Mouse (Mus musculus) CH12.LX (cell line): Measurements from ENCODE around the gene Minar1. TPM values are rescaled to one million over a fixed set of nuclear protein-coding genes. Genes with fewer than 3 reads are reported as not detected.

Source experiments
- DNase-seq: peaks from one replicate; pipeline ENCODE4 v3.0.0-alpha.2; 2013; ENCODE audit errors: extremely low read depth
- H3K27ac ChIP-seq: 2 replicates; pipeline ENCODE4 v1.5.1; 2012; ENCODE audit warnings: low read depth, mild to moderate bottlenecking, control low read depth, moderate library complexity; ENCODE audit not compliant: insufficient read depth
- H3K27me3 ChIP-seq: replicated peaks from 2 replicates; pipeline ENCODE3; 2012; ENCODE audit warnings: inconsistent platforms
- H3K36me3 ChIP-seq, 2 experiments: replicated peaks in 1 of 2; 2 replicates each; pipeline versions ENCODE3 to v1.6.1; 2012; ENCODE audit warnings: inconsistent platforms in 1 of 2, low read length in 1 of 2, mild to moderate bottlenecking in 1 of 2, mixed read lengths in 1 of 2, moderate library complexity in 1 of 2; ENCODE audit not compliant: control insufficient read depth in 1 of 2, insufficient read depth in 1 of 2
- H3K4me1 ChIP-seq, 2 experiments: 2 replicates each; pipeline ENCODE4 v1.6.1; 2012; ENCODE audit warnings: inconsistent platforms in 1 of 2, moderate library complexity in 1 of 2; ENCODE audit not compliant: insufficient read depth in 2 of 2, control insufficient read depth in 1 of 2
- H3K4me2 ChIP-seq: 2 replicates; pipeline ENCODE4 v1.6.1; 2012; ENCODE audit warnings: low read depth, mild to moderate bottlenecking, control low read depth; ENCODE audit not compliant: poor library complexity, insufficient read depth, severe bottlenecking
- H3K4me3 ChIP-seq, 3 experiments: fragments of 150-350 bp in 1 of 3; sonication (generic) in 1 of 3; replicated peaks in 1 of 3; 2 replicates each; pipeline versions ENCODE3 to v1.5.1; 2011 to 2012; ENCODE audit warnings: low read depth in 2 of 3, low read length in 2 of 3, mild to moderate bottlenecking in 2 of 3, moderate library complexity in 2 of 3, control low read depth in 1 of 3, improper control_type of control experiment in 1 of 3, inconsistent platforms in 1 of 3, mixed read lengths in 1 of 3; ENCODE audit not compliant: poor library complexity in 1 of 3
- H3K79me2 ChIP-seq: replicated peaks from 2 replicates; pipeline ENCODE4 v1.6.1; 2012; ENCODE audit warnings: mild to moderate bottlenecking, moderate library complexity; ENCODE audit not compliant: control insufficient read depth, poor library complexity, insufficient read depth, severe bottlenecking; ENCODE audit errors: extremely low read depth
- H3K9ac ChIP-seq: 2 replicates; pipeline ENCODE4 v1.6.1; 2012; ENCODE audit warnings: low read depth, mild to moderate bottlenecking, control low read depth, moderate library complexity; ENCODE audit not compliant: insufficient read depth
- H3K9me3 ChIP-seq: replicated peaks from 2 replicates; pipeline ENCODE3; 2012; ENCODE audit warnings: low read length, inconsistent platforms, mixed read lengths
- BHLHE40 ChIP-seq: IDR thresholded peaks from 2 replicates; pipeline ENCODE4 v1.6.1; 2011; ENCODE audit warnings: mild to moderate bottlenecking, low read depth, low read length, improper control_type of control experiment
- CHD2 ChIP-seq: IDR thresholded peaks from 2 replicates; pipeline ENCODE4 v1.6.1; 2011; ENCODE audit warnings: low read length, improper control_type of control experiment
- CTCF ChIP-seq, 2 experiments: IDR thresholded peaks in 1 of 2; conservative IDR thresholded peaks in 1 of 2; 2 replicates each; pipeline ENCODE4 v1.5.1; 2011 to 2012; ENCODE audit warnings: low read depth in 2 of 2, low read length in 2 of 2, improper control_type of control experiment in 1 of 2, inconsistent platforms in 1 of 2, mild to moderate bottlenecking in 1 of 2, moderate library complexity in 1 of 2
- ETS1 ChIP-seq: conservative IDR thresholded peaks from 2 replicates; pipeline ENCODE4 v1.6.1; 2012; ENCODE audit warnings: low read depth, mild to moderate bottlenecking, inconsistent platforms, low read length, improper control_type of control experiment, moderate library complexity
- HCFC1 ChIP-seq: IDR thresholded peaks from 2 replicates; pipeline ENCODE4 v1.6.1; 2012; ENCODE audit warnings: low read depth, mild to moderate bottlenecking, inconsistent platforms, low read length, improper control_type of control experiment
- IRF4 ChIP-seq: IDR thresholded peaks from 2 replicates; pipeline ENCODE4 v1.6.1; 2014; ENCODE audit warnings: low read depth, mild to moderate bottlenecking, inconsistent platforms, low read length, improper control_type of control experiment
- JUN ChIP-seq: IDR thresholded peaks from 2 replicates; pipeline ENCODE4 v1.6.1; 2011; ENCODE audit warnings: low read depth, mild to moderate bottlenecking, low read length, improper control_type of control experiment, moderate library complexity; ENCODE audit not compliant: insufficient read depth
- JUND ChIP-seq: conservative IDR thresholded peaks from 2 replicates; pipeline ENCODE4 v1.6.1; 2011; ENCODE audit warnings: low read depth, low read length, improper control_type of control experiment
- KAT2A ChIP-seq: IDR thresholded peaks from 2 replicates; pipeline ENCODE4 v1.6.1; 2012; ENCODE audit warnings: low read length, improper control_type of control experiment, inconsistent platforms; ENCODE audit not compliant: insufficient replicate concordance
- MAFK ChIP-seq: IDR thresholded peaks from 2 replicates; pipeline ENCODE4 v1.6.1; 2011; ENCODE audit warnings: low read length, improper control_type of control experiment; ENCODE audit not compliant: insufficient replicate concordance
- MAZ ChIP-seq: IDR thresholded peaks from 2 replicates; pipeline ENCODE4 v1.6.1; 2012; ENCODE audit warnings: low read depth, mild to moderate bottlenecking, inconsistent platforms, low read length, improper control_type of control experiment, moderate library complexity
- MEF2A ChIP-seq: IDR thresholded peaks from 2 replicates; pipeline ENCODE4 v1.6.1; 2014; ENCODE audit warnings: low read depth, mild to moderate bottlenecking, inconsistent platforms, low read length, improper control_type of control experiment, borderline replicate concordance
- MXI1 ChIP-seq: IDR thresholded peaks from 2 replicates; pipeline ENCODE4 v1.6.1; 2011; ENCODE audit warnings: mild to moderate bottlenecking, low read depth, low read length, improper control_type of control experiment
- MYC ChIP-seq: IDR thresholded peaks from 2 replicates; pipeline ENCODE4 v1.6.1; 2011; ENCODE audit warnings: low read depth, mild to moderate bottlenecking, improper control_type of control experiment, low read length
- NELFE ChIP-seq: IDR thresholded peaks from 2 replicates; pipeline ENCODE4 v1.6.1; 2011; ENCODE audit warnings: low read depth, low read length, improper control_type of control experiment
- NRF1 ChIP-seq: IDR thresholded peaks from 2 replicates; pipeline ENCODE4 v1.6.1; 2014; ENCODE audit warnings: low read depth, mild to moderate bottlenecking, inconsistent platforms, low read length, improper control_type of control experiment, moderate library complexity
- PAX5 ChIP-seq: IDR thresholded peaks from 2 replicates; pipeline ENCODE4 v1.6.1; 2012; ENCODE audit warnings: low read length, inconsistent platforms, mixed read lengths
- POLR2A ChIP-seq: IDR thresholded peaks from 2 replicates; pipeline ENCODE4 v1.6.1; 2011; ENCODE audit warnings: low read depth, mild to moderate bottlenecking, improper control_type of control experiment, low read length
- POLR2AphosphoS2 ChIP-seq: IDR thresholded peaks from 2 replicates; pipeline ENCODE4 v1.6.1; 2011; ENCODE audit warnings: low read depth, low read length, improper control_type of control experiment
- RCOR1 ChIP-seq: conservative IDR thresholded peaks from 2 replicates; pipeline ENCODE4 v1.6.1; 2012; ENCODE audit warnings: low read depth, mild to moderate bottlenecking, inconsistent platforms, low read length, improper control_type of control experiment
- SMC3 ChIP-seq: IDR thresholded peaks from 2 replicates; pipeline ENCODE4 v1.6.1; 2011; ENCODE audit warnings: low read depth, low read length, improper control_type of control experiment
- TCF12 ChIP-seq: IDR thresholded peaks from 2 replicates; pipeline ENCODE4 v1.6.1; 2014; ENCODE audit warnings: low read depth, mild to moderate bottlenecking, inconsistent platforms, low read length, improper control_type of control experiment
- USF1 ChIP-seq: IDR thresholded peaks from 2 replicates; pipeline ENCODE4 v1.6.1; 2014; ENCODE audit warnings: low read depth, mild to moderate bottlenecking, inconsistent platforms, low read length, improper control_type of control experiment
- ZC3H11A ChIP-seq: IDR thresholded peaks from 2 replicates; pipeline ENCODE4 v1.6.1; 2012; ENCODE audit warnings: low read depth, mild to moderate bottlenecking, inconsistent platforms, low read length, improper control_type of control experiment
- ZKSCAN1 ChIP-seq: IDR thresholded peaks from 2 replicates; pipeline ENCODE4 v1.6.1; 2012; ENCODE audit warnings: low read depth, inconsistent platforms, low read length, improper control_type of control experiment, borderline replicate concordance
- ZNF384 ChIP-seq: IDR thresholded peaks from 2 replicates; pipeline ENCODE4 v1.6.1; 2012; ENCODE audit warnings: low read depth, low read length, improper control_type of control experiment, inconsistent platforms
- dilution Hi-C: fragments of 300-500 bp; cut with MboI; formaldehyde crosslinking; loops from 2 replicates; pipeline ENCODE4 v1.14.3; 2020; ENCODE audit warnings: low sequenced_read_pairs; ENCODE audit not compliant: extremely low pct_unique_long_range_greater_than_20kb, extremely low pct_ligation_motif_present
- in situ Hi-C: fragments of 300-500 bp; cut with MboI; formaldehyde crosslinking; loops from 3 replicates; pipeline ENCODE4 v1.14.3; 2019; ENCODE audit warnings: low sequenced_read_pairs, low pct_ligation_motif_present, low pct_unique_long_range_greater_than_20kb, mixed read lengths
- polyA plus RNA-seq: library from polyadenylated mRNA; unstranded; fragments of >175 nt; gene quantifications from 2 replicates; pipeline ENCODE4 v1.2.1, GENCODE M21; 2012; ENCODE audit warnings: low read depth; ENCODE audit not compliant: insufficient read length
- total RNA-seq, 2 experiments: library from RNA; depleted of rRNA; stranded (reverse); fragments of 300-350 nt in 1 of 2; fragments of >200 nt in 1 of 2; gene quantifications; 2 replicates each; pipeline ENCODE4 v1.2.3; 2012 to 2014

Gene Minar1
- total and polyA plus RNA-seq, 3 experiments: 0.25 TPM; not detected in 2

DNA sequence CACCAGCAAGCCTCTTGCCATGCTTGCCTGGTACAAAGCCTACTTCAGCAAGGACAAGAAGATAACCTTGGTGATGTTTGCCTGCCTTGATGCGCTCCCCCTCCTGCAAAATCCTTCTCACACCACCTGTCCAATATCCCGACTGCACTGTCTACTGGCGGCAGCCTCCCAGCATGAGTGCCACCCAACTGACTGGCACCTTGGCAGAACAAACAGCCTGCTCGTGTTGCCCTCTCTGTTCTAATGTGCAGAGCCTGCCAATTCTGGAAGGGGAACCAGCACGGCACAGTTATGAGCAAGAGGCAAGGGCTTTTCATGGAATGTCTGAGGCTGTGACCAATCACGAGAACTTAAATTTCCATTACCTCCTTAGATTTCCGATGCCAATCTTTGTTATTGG, 22.2 kb downstream of the Minar1 start:
- no peaks in the 10 kb centered on the region for H3K4me1 ChIP-seq
- DNase-seq: no peak
- H3K27ac ChIP-seq: no peak overlapping the region
- in situ Hi-C loops: no loop called here
- no peak overlapping the region for H3K4me2 ChIP-seq
- no peaks in the 10 kb centered on the region for H3K9me3 ChIP-seq
- no peak overlapping the region for H3K4me3 ChIP-seq
- dilution Hi-C loops: no loop called here
- H3K9ac ChIP-seq: no peak overlapping the region
- no peak for TF ChIP-seq NELFE
- no peak for TF ChIP-seq IRF4
- no peak for TF ChIP-seq SMC3
- no peak for TF ChIP-seq PAX5
- no peak for TF ChIP-seq MEF2A
- no peak for TF ChIP-seq JUN
- TF ChIP-seq ETS1: no peak
- TF ChIP-seq RCOR1: no peak
- no peak for TF ChIP-seq USF1
- no peak for TF ChIP-seq NRF1
- TF ChIP-seq POLR2A: no peak
- no peak for TF ChIP-seq BHLHE40
- TF ChIP-seq ZKSCAN1: no peak
- TF ChIP-seq CHD2: no peak
- TF ChIP-seq ZNF384: no peak
- TF ChIP-seq HCFC1: no peak
- no peak for TF ChIP-seq CTCF (conservative IDR thresholded peaks at IDR 0.05 in 1 of 2, IDR thresholded peaks at IDR 0.05 in 1 of 2; ENCODE audit: low read depth in 2 of 2, low read length in 2 of 2)
- no peak for TF ChIP-seq MYC
- no peak for TF ChIP-seq MAFK
- no peak for TF ChIP-seq POLR2AphosphoS2
- H3K27me3 ChIP-seq: no peaks in the 10 kb centered on the region
- H3K36me3 ChIP-seq: no peaks in the 10 kb centered on the region
- H3K79me2 ChIP-seq: no peaks in the 10 kb centered on the region

DNA sequence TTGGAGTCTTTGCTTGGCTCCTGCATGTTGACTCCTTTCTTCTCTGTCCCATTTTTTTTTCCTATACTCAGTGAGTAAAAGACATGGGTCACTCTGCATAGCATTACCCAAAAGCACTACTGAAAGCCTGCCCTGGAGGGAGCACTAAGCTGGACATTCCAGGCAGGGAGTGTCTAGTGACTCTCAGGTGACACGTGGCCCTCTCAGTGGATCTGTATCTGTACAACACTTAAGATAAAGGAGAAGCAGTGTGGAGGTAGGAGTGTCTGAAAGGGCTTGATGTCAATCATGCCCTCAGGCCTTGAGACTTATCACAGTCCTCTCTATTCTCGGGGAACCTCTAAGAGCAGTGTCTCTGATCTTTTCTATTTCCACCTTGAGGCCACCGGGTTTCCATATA, 25.9 kb downstream of the Minar1 start:
- no peak overlapping the region for H3K4me3 ChIP-seq
- dilution Hi-C loops: no loop called here
- H3K4me1 ChIP-seq: no peaks in the 10 kb centered on the region
- no peaks in the 10 kb centered on the region for H3K36me3 ChIP-seq
- TF ChIP-seq MAZ (no peak), TCF12 (no peak), SMC3 (no peak), ZC3H11A (no peak), HCFC1 (no peak), CHD2 (no peak), POLR2AphosphoS2 (no peak), POLR2A (no peak), JUND (no peak), MYC (no peak), KAT2A (no peak), JUN (no peak), MXI1 (no peak), MEF2A (no peak)
- no peak for DNase-seq
- no peak overlapping the region for H3K27ac ChIP-seq
- in situ Hi-C loops: no loop called here
- no peaks in the 10 kb centered on the region for H3K79me2 ChIP-seq
- H3K9ac ChIP-seq: no peak overlapping the region
- no peaks in the 10 kb centered on the region for H3K27me3 ChIP-seq
- H3K9me3 ChIP-seq: no peaks in the 10 kb centered on the region
- H3K4me2 ChIP-seq: no peak overlapping the region
